Mouse (Mus musculus) T-helper 17 cell (primary cell): ENCODE results near the gene Adap2.
"Not testable (repeated sequence)": the region's sequence is repeated elsewhere in the genome, so short reads cannot be mapped to it uniquely, and the experiment has no call there.

Experiments
- in situ Hi-C, 2 experiments: fragments of 300-600 bp; cut with MboI, MseI; formaldehyde crosslinking; loops; 1 replicate in 1 of 2; 2 replicates in 1 of 2; pipeline ENCODE4 v1.15.1; 2025; ENCODE audit warnings: high pct_unique_total_duplicates in 2 of 2

The Adap2 gene

DNA sequence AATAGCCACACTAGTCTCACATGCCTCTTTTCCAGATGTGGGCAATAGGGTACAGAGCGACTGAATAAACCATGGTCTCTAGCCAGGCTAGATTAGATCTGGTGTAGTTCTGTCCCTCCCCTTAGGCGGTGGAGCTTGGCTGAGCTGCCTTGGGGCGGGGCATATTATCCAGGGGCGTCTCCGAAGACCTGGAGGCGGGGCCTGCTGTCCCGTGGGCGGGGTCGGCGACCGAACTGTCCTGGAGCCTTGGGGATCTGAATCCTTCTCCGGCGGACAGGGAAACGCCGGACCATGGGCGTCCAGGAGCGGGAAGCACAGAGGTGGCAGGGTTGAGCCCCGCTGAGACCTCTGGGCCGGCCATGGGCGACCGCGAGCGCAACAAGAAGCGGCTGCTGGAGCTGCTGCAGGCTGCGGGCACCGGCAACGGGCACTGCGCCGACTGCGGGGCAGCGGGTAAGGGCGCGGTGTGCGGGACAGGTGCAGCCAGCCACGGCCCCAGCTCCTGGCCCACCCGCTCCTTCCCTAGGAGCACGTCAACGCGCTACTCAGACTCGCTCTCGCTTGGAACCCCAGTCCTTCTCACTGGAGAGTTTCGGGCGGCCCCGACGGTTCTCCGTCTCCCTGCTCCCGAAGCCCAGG is at the start of gene Adap2:
TSS of gene Adap2 (plus strand) at position 249 of the 639 bp plus-strand sequence.
- in situ Hi-C loops, result no loop called here

DNA sequence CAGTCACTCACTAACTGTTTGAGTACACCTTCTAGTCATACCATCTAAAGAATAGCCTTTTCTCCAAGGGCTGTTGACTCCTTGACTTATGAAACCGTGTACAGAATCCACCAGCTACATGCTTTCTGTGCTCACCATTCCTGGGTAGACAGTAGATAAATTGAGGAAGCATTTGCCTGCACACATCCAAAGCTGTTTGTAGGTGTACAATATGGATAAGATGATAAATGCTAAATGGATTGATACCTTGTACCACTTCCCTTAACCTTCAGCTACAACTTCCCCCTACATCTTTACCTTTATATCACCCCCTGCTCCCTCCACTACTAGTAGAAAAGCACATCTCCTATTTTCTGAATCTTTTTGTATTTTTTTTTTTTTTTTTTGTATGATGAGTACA is 49.5 kb upstream of the Adap2 start:
- in situ Hi-C loops, result no loop called here

GRCm38 (mm10) chr11:80116411-80116810 is 37.5 kb upstream of the Adap2 start:
- in situ Hi-C loops, result no loop called here

DNA sequence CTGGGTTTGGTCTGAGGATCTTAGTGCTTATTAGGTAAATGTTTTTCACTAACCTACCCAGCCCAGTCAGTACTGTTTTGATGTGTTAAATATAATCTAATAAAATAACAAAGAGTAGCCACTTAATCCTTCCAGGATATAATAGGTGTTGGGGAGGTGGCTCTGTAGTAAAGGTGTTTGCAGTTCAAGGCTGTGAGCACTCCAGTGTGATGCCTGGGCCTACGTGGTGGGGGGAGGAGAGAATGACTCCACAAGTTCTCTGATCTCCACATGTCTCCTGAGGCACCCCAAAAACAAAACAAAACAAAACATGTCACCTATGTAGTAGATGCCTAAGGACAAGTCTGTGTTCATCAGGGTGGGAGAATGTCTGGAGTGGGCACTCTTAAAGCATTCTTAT is 21.9 kb upstream of the Adap2 start:
- in situ Hi-C loops, result loop anchor here in 1 of 2 experiments (5.0 kb wide), 1 partner anchor 90 kb away; no protein-coding TSS in a partner anchor

- in situ Hi-C loops, result loop anchor here in 1 of 2 experiments (5.0 kb wide), 1 partner anchor 92 kb away; no protein-coding TSS in a partner anchor
Measured at GRCm38 (mm10) chr11:80134744-80135143, 19.2 kb upstream of the Adap2 start.

DNA sequence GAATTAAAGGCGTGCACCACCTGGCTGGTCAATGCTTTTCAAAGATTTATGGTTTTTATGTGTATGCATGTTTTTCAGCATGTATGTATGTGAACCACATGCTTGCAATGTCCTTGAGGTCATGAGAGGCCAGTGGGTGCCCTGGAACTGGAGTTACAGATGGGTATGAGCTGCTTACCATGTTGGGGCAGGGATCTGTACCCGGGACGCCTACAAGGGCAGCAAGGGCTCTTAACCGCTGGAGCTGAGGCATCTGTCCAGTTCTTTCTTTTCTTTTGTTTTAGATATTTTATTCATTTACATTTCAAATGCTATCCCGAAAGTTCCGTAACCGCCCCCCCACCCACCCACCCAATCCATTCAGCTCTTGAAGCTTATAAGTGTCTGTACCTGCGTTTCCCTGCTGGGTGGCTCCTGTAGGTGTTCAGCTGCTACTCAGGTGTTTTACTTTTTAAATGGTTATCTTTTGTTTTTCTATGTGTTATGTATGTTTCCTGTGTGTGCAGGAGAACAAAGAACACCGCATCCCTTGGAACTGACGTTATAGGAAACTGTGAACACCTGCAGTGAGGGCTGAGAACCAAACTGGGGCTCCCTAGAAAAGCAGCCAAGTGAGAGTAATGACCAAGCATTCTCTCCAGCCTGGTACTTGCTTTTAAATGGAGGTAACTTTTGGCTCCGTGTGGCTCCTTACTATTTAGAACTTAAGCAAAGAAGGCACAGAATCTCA is 17.8 kb upstream of the Adap2 start:
- in situ Hi-C loops, result no loop called here

DNA sequence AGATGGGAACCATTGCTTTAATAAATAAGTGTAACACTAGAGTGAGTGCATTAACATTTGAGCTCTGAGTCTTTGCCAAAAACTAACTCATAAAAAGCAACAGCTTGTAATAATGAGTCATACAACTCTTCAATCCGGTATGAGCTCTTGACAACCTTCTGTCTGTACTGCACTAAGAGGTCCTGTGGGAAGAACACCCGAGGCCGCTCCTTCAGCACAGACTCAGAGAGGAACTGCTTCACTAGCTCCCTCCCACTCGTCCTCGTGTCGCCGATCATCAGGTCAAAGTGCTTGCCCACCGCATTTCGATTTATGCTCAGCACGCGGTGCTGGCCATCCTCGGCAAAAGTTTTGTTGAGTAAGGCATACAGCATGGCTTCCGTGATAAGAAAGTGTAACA is 17.1 kb upstream of the Adap2 start:
- in situ Hi-C loops, result no loop called here

- in situ Hi-C loops, result no loop called here
Measured at GRCm38 (mm10) chr11:80137773-80138172, 16.1 kb upstream of the Adap2 start.

- in situ Hi-C loops, result no loop called here
Measured at GRCm38 (mm10) chr11:80141825-80142521, 11.9 kb upstream of the Adap2 start, which contains the start of gene Tefm. Gene Tefm (minus strand): TSS chr11:80142175.

GRCm38 (mm10) chr11:80142872-80143271 is 11.0 kb upstream of the Adap2 start:
- in situ Hi-C loops, result no loop called here

DNA sequence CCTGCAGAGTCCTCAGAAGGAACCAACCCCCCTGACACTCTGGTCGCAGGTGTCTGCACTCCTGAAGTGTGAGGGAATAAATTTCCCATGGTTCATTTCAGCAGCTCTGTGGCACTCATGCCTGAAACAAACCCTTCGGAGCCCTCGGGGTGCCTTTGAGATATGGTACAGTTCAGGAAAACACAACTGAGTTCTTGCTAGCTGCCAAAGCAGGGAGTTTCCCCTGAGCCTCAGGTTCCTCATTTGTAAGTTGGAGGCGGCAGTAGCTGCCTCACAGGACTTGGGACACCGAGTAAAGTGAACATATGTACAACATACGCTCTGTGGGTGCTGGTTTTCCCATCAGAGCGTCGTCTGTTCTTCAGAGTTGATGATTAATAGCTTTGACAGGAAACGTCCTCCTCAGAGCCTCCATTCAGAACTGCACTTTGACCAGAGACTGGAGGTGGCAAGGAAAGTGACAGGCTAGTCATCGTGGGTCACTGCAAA is 8.1 kb upstream of the Adap2 start:
- in situ Hi-C loops, result no loop called here

DNA sequence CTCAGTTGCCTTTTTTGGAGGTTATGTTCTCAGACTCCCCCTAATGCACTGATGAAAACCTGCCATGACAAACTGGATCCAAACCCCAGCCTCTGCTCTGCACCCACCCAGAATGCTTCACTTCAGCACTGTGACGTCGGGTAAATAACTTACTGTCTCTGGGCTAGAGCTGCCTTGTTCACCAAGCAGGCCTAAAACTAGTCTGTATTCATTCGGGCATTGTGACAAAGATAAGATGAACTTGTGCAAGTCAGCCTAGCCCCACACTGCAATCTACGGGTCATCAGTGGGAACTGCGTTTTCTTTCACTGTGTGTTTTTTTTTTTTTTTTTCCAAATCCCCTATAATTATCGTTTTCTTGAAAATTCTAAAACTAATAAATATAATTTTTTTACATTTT is 6.2 kb upstream of the Adap2 start:
- in situ Hi-C loops, result no loop called here

GRCm38 (mm10) chr11:80148313-80148712 is 5.6 kb upstream of the Adap2 start:
- in situ Hi-C loops, result no loop called here

- in situ Hi-C loops, result not testable (repeated sequence)
Measured at GRCm38 (mm10) chr11:80148974-80149373, 4.9 kb upstream of the Adap2 start.

GRCm38 (mm10) chr11:80149412-80150023 is 4.4 kb upstream of the Adap2 start:
- in situ Hi-C loops, result no loop called here

DNA sequence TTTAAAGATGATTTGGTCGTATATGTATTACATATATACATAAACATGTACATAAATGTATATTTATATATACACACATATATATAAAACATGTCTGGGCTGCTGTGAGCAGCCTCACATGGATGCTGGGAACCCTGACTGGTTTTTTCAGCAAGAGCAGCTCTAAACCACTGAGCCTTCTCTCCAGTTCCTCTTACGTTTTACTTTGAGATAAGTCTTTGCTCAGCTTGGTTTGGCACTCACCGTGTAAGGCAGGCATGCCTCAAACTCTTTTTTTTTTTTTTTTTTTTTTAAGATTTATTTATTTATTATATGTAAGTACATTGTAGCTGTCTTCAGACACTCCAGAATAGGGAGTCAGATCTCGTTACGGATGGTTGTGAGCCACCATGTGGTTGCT is 3.3 kb upstream of the Adap2 start:
- in situ Hi-C loops, result no loop called here

DNA sequence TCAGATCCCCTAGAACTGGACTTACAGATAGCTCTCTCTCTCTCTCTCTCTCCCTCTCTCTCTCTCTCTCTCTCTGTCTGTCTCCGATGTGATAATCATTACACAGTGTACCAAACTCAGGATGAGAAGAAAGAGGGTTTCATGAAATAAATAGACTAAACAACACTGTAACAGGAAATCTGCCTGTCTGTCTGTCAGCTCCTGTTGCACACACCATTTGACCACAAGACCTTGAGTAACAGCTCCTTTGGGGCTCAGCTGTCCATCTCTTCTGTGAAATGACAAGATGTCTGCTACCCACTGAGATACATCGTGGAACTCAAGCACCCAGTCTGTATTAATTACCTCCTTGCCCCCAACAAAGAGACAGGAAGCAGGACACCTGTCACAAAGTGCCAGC is 2.4 kb upstream of the Adap2 start:
- in situ Hi-C loops, result no loop called here

GRCm38 (mm10) chr11:80152376-80152775 is 1.5 kb upstream of the Adap2 start:
- in situ Hi-C loops, result no loop called here

DNA sequence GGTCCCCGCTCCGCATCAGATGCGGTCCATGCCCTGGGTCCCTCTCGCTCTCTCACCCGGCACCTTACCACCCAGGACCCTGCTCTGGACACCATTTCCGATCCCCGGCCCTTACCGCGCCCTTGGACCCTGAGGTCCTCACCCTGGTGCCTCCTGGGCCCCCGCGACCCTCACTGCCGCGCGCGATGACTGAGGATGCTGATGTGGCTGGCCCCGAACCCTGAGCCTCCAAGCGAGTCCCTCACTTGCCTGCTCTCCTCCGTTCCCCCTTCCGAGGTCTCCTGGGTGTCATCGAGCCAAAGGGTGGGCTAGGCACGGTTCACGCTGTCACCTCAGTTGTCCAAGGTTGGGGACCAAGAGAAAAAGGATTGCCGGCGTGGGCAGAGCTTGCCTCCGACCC is 596 bp downstream of the Adap2 start:
- in situ Hi-C loops, result no loop called here

- in situ Hi-C loops, result no loop called here
Measured at GRCm38 (mm10) chr11:80155541-80155940, 1.6 kb downstream of the Adap2 start.

GRCm38 (mm10) chr11:80155961-80156360 is 2.1 kb downstream of the Adap2 start:
- in situ Hi-C loops, result no loop called here

DNA sequence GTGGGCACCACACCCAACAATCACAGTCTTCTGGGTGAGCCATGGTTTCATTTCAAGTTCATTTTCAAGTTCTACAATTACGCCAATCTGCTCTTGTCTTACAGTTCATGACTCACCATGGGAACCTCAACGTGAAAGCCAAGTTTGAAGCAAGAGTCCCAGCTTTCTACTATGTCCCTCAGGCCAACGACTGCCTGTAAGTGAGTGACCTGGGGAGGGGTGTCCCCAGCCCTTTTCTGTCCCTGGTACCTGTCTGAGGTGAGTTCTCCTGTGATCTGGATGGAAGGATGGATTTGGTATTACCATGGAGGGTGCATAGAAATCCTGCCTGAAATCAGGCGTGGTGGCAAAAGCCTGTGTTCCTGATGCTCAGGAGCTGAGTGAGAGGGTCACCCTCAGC is 2.9 kb downstream of the Adap2 start:
- in situ Hi-C loops, result no loop called here
